Mouse (Mus musculus) stomach, embryonic 15.5 days (tissue): Measurements from ENCODE around the gene Glb1l3. TPM values are rescaled to one million over a fixed set of nuclear protein-coding genes. Genes with fewer than 3 reads are reported as not detected.
"Not testable (repeated sequence)": the region's sequence is repeated elsewhere in the genome, so short reads cannot be mapped to it uniquely, and the experiment has no call there.

ENCODE experiments used
- ATAC-seq: fragments of 200-750 bp; cut with Nextera tagmentation; 2 replicates; pipeline ENCODE4 v1.8.0; 2017; ENCODE audit warnings: low read depth, moderate number of reproducible peaks, moderate TSS enrichment; ENCODE audit not compliant: insufficient read depth, low FRiP score
- H3K27ac ChIP-seq: fragments of 300-500 bp; sonication (generic); 2 replicates; pipeline ENCODE4 v1.5.1; 2015; ENCODE audit warnings: mild to moderate bottlenecking, inconsistent platforms
- H3K27me3 ChIP-seq: fragments of 300-500 bp; sonication (generic); replicated peaks from 2 replicates; pipeline ENCODE4 v1.6.1; 2015; ENCODE audit warnings: inconsistent platforms
- H3K36me3 ChIP-seq: fragments of 300-500 bp; sonication (generic); 2 replicates; pipeline ENCODE4 v1.6.1; 2015; ENCODE audit warnings: inconsistent platforms
- H3K4me1 ChIP-seq: fragments of 300-500 bp; sonication (generic); 2 replicates; pipeline ENCODE4 v1.6.1; 2015; ENCODE audit warnings: inconsistent platforms
- H3K4me2 ChIP-seq: fragments of 300-500 bp; sonication (generic); 2 replicates; pipeline ENCODE4 v1.6.1; 2015; ENCODE audit warnings: mild to moderate bottlenecking, inconsistent platforms
- H3K4me3 ChIP-seq: fragments of 300-500 bp; sonication (generic); replicated peaks from 2 replicates; pipeline ENCODE4 v1.5.1; 2015; ENCODE audit warnings: inconsistent platforms
- H3K9ac ChIP-seq: fragments of 300-500 bp; sonication (generic); 2 replicates; pipeline ENCODE4 v1.6.1; 2015; ENCODE audit warnings: inconsistent platforms
- H3K9me3 ChIP-seq: fragments of 300-500 bp; sonication (generic); 2 replicates; pipeline ENCODE4 v1.6.1; 2016; ENCODE audit warnings: inconsistent platforms
- WGBS: fragments of 180-500 bp; shearing (Covaris S2); methylation state at CpG from one replicate; pipeline ENCODE4 v1.1.7; 2015; 5-methylcytosine and 5-hydroxymethylcytosine counted together
- polyA plus RNA-seq: library from polyadenylated mRNA; unstranded; fragments of >200 nt; fragmentation: Nextera tagmentation; extraction: Ambion mirVana; gene quantifications from 2 replicates; pipeline ENCODE4 v1.2.1, GENCODE M21; 2015

Glb1l3 gene
- polyA plus RNA-seq, result not detected in 2 replicates

GRCm38 (mm10) chr9:26860751-26861150, at the start of gene Glb1l3:
Gene Glb1l3, minus strand, starts transcription at chr9:26860890.
- H3K9me3 ChIP-seq, result no peaks in the 10 kb centered on the region
- no peaks in the 10 kb centered on the region for H3K4me1 ChIP-seq
- no peaks in the 10 kb centered on the region for H3K27me3 ChIP-seq
- no peak for ATAC-seq
- no peak within 1 kb of the TSS for H3K4me3 ChIP-seq
- H3K9ac ChIP-seq, result no peak within 1 kb of the TSS
- H3K4me2 ChIP-seq, result no peak within 1 kb of the TSS
- H3K27ac ChIP-seq, result no peak within 1 kb of the TSS
- H3K36me3 ChIP-seq, result no peaks in the 10 kb centered on the region
- WGBS, result 56% methylated on average over 5 of the region's 5 CpGs

DNA sequence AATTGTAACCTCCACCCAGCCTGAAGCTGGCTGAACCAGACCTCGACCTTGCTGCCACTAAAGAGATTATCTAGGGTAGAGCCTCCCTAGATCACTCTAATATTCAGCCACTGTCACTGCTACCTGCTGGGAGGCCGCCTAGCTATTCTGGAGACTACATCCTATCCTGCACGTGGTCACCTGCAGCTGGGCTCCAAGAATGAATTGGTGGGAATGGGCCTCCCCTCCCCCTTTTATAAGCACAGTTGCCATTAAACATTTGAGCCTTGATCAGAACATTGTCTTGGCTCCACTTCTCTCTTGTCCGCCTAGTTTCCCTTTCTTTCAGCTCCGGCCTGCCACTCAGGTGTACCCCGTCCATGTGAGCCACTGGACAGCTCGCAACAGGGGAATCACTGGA, 9.2 kb upstream of the Glb1l3 start:
- 78% methylated on average over 7 of the region's 7 CpGs for WGBS
- not testable (repeated sequence) for H3K4me1 ChIP-seq, H3K27me3 ChIP-seq, H3K4me2 ChIP-seq, H3K9ac ChIP-seq, H3K9me3 ChIP-seq, H3K36me3 ChIP-seq, ATAC-seq, H3K4me3 ChIP-seq, H3K27ac ChIP-seq

DNA sequence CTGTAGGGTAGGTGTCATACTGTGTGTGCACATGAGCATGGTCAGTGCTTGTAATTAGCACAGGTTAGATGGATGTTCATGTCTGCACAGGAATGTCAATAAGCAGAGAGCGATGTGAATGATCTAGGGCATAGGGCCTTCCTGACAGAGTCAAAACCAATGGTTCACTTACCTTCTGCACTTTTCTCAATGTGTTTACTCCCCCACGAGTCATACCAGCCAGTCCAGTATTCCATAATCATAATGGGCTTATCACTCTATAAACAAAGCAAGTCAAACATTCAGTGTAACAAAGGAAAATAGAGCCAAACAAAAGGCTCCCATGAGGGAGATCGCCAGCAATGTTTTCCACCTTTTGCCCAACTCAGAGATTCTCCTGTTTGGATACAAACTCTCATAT, 29.6 kb downstream of the Glb1l3 start:
- WGBS, result 48% methylated on average over 3 of the region's 3 CpGs

DNA sequence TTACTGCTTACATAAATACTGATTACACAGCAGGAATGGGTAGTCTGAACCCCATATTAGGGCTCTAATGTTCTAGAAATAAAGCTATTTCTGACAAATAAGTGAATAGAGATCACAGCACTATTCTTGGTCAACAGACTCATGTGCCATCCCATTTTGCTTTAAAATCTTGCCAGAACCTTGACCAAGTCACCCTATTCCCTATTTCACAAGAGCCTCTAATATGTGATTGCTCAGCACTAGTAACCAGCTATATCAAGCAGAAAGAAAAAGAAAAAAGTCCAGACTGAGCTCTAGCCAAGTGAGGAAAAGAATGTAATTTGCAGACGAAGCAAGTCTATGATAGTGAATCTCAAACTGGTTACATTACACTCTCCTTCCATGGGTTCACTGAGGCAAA, 40.7 kb downstream of the Glb1l3 start:
- Histone ChIP-seq H3K4me2 (no peak overlapping the region), H3K9me3 (no peaks in the 10 kb centered on the region), H3K4me3 (no peak overlapping the region), H3K4me1 (no peaks in the 10 kb centered on the region), H3K9ac (no peak overlapping the region), H3K27me3 (no peaks in the 10 kb centered on the region), H3K27ac (no peak overlapping the region), H3K36me3 (no peaks in the 10 kb centered on the region)
- 52% methylated on average over 1 of the region's 1 CpGs for WGBS
- ATAC-seq, result no peak

More for the DNA sequence above, 29.6 kb downstream of the Glb1l3 start:
- Histone ChIP-seq H3K4me1 (no peaks in the 10 kb centered on the region), H3K9ac (no peak overlapping the region), H3K4me3 (no peak overlapping the region), H3K36me3 (no peaks in the 10 kb centered on the region), H3K9me3 (no peaks in the 10 kb centered on the region), H3K4me2 (no peak overlapping the region), H3K27me3 (no peaks in the 10 kb centered on the region), H3K27ac (no peak overlapping the region)
- ATAC-seq, result peak; percentile 78

GRCm38 (mm10) chr9:26808735-26809134, 52.0 kb downstream of the Glb1l3 start:
- Histone ChIP-seq H3K27me3 (no peaks in the 10 kb centered on the region), H3K4me1 (no peaks in the 10 kb centered on the region), H3K9ac (no peak overlapping the region), H3K9me3 (no peaks in the 10 kb centered on the region), H3K36me3 (no peaks in the 10 kb centered on the region), H3K27ac (no peak overlapping the region), H3K4me2 (no peak overlapping the region), H3K4me3 (no peak overlapping the region)
- WGBS, result 76% methylated on average over 2 of the region's 2 CpGs
- no peak for ATAC-seq

DNA sequence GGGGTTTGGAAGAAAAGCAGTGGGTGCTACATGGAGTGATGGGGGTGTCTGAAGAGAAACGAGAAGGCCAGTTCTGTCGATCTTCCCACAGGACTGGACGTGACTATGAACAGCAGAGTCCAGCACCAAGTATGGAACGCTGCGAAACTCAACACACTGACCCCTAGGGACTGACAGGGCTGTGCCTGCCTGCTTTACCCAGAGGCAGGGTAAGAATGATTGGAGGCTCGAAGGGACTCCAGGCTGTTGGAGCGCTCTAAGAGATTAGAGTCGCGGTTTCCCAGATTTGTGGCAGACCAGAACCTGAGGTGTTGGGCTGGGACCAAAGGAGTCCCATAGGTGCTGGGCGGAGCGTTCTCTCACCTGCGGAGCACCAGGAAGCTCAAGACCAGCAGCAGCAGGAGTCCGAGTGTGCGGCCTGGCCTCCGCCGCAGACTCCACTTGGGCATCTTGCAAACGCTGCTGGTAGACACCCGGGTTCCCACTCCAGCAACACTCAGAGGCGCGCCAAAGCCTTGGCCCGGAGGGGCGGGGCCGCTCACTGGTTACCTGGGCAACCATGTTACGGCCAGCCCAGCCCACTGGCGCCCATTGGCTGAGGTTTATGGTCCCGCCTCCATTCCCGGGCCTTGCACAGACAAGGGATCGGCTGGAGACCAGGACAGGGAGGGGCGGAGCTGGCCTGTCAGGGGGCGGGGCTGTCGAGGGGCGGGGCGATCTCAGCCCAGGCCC, 54.6 kb downstream of the Glb1l3 start, which contains the start of gene Glb1l2:
TSS of gene Glb1l2 (minus strand) at position 534 of the 732 bp plus-strand sequence.
- H3K9me3 ChIP-seq, result no peaks in the 10 kb centered on the region
- under 1% methylated on average over 33 of the region's 33 CpGs for WGBS
- H3K4me3 ChIP-seq, result peak within 1 kb of the TSS; percentile 46
- peak within 1 kb of the TSS; percentile 78 for H3K4me2 ChIP-seq
- peak within 1 kb of the TSS; percentile 54 for H3K27ac ChIP-seq
- H3K36me3 ChIP-seq, result no peaks in the 10 kb centered on the region
- H3K27me3 ChIP-seq, result no peaks in the 10 kb centered on the region
- 0 out of 2 replicates have a peak within 1 kb of the TSS, but pooled peaks have one; percentile 17 for H3K9ac ChIP-seq
- H3K4me1 ChIP-seq, result no peaks in the 10 kb centered on the region
- ATAC-seq, result peak; percentile 100

DNA sequence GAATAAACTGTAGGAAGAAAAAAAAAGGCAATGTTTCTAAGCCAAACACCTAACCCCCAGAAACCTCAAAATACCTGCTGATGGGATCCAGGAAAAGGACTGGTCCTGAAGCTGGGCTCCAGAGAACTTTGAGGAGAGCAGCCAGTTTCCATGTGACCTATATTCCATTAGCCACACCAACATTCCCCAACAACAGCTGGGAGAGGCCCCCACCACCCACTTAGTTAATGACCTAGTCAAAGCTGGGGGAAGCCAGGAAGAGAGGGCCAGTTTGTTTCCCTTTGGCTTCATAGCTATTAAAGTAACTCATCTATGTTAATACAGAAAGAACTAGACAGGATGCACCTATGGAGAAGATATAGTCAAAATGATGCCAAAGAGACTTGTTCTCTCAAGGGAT, 56.4 kb downstream of the Glb1l3 start:
- no peaks in the 10 kb centered on the region for H3K9me3 ChIP-seq
- no peak for ATAC-seq
- no peak overlapping the region for H3K27ac ChIP-seq
- H3K4me1 ChIP-seq, result no peaks in the 10 kb centered on the region
- H3K27me3 ChIP-seq, result no peaks in the 10 kb centered on the region
- no peak overlapping the region for H3K9ac ChIP-seq
- H3K4me3 ChIP-seq, result no peak overlapping the region
- no peak overlapping the region for H3K4me2 ChIP-seq
- no peaks in the 10 kb centered on the region for H3K36me3 ChIP-seq

- Histone ChIP-seq H3K4me3 (no peak overlapping the region), H3K4me1 (no peaks in the 10 kb centered on the region), H3K9me3 (no peaks in the 10 kb centered on the region), H3K4me2 (no peak overlapping the region), H3K27me3 (no peaks in the 10 kb centered on the region), H3K27ac (no peak overlapping the region), H3K9ac (no peak overlapping the region), H3K36me3 (no peaks in the 10 kb centered on the region)
- no peak for ATAC-seq
- 92% methylated on average over 2 of the region's 2 CpGs for WGBS
Measured at GRCm38 (mm10) chr9:26800357-26800756, 60.3 kb downstream of the Glb1l3 start.

DNA sequence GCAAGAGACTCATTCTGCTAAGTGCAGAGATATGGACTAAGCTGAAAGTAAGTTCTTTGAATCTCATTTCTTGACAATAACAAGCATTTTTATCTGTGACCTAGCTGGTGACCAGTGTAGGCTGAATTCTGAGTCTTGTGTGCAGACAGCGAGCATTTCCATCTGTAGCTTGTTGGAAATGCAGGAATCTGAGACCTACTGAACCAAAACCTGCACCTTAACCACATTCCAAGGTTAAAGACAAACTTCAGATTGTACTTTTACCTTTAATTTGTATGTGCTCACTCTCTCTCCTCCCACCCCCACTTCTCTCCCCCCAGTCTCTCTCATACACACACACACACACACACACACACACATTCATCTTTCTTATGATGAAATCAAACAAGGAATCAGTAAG, 62.0 kb downstream of the Glb1l3 start:
- 64% methylated on average over 1 of the region's 1 CpGs for WGBS
- no peak overlapping the region for H3K27ac ChIP-seq
- no peak overlapping the region for H3K9ac ChIP-seq
- no peak overlapping the region for H3K4me3 ChIP-seq
- H3K4me2 ChIP-seq, result no peak overlapping the region
- H3K36me3 ChIP-seq, result no peaks in the 10 kb centered on the region
- H3K9me3 ChIP-seq, result no peaks in the 10 kb centered on the region
- H3K27me3 ChIP-seq, result no peaks in the 10 kb centered on the region
- no peaks in the 10 kb centered on the region for H3K4me1 ChIP-seq
- ATAC-seq, result no peak

- Histone ChIP-seq H3K4me1 (no peaks in the 10 kb centered on the region), H3K4me3 (no peak overlapping the region), H3K4me2 (no peak overlapping the region), H3K27ac (no peak overlapping the region), H3K27me3 (no peaks in the 10 kb centered on the region), H3K9me3 (no peaks in the 10 kb centered on the region), H3K9ac (no peak overlapping the region), H3K36me3 (no peaks in the 10 kb centered on the region)
- WGBS, result 79% methylated on average over 3 of the region's 3 CpGs
- no peak for ATAC-seq
Measured at GRCm38 (mm10) chr9:26798205-26798604, 62.5 kb downstream of the Glb1l3 start.

DNA sequence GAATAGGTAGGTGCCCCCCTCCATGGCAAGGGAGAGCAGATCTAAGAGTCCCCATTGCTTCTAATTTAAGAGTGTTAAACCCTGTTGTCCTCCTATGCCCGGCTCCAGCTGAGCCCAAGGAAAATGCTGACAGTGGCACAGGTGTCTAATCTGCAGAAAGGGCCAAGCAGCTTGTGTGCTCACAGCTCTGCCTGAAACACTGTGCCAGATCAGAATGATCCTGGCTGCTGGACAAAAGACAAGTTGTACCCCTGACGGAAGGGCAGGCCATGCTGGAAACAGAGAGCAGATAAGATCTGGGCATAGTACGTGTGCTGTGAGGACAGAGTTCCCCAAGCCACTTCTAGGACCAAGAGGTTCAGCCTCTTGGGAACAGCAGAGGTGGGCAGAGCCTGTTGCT, 67.9 kb downstream of the Glb1l3 start:
- no peaks in the 10 kb centered on the region for H3K9me3 ChIP-seq
- no peaks in the 10 kb centered on the region for H3K27me3 ChIP-seq
- WGBS, result 59% methylated on average over 3 of the region's 3 CpGs
- H3K36me3 ChIP-seq, result no peaks in the 10 kb centered on the region
- ATAC-seq, result no peak
- H3K9ac ChIP-seq, result no peak overlapping the region
- H3K4me2 ChIP-seq, result no peak overlapping the region
- H3K4me3 ChIP-seq, result no peak overlapping the region
- H3K4me1 ChIP-seq, result no peaks in the 10 kb centered on the region
- H3K27ac ChIP-seq, result no peak overlapping the region

DNA sequence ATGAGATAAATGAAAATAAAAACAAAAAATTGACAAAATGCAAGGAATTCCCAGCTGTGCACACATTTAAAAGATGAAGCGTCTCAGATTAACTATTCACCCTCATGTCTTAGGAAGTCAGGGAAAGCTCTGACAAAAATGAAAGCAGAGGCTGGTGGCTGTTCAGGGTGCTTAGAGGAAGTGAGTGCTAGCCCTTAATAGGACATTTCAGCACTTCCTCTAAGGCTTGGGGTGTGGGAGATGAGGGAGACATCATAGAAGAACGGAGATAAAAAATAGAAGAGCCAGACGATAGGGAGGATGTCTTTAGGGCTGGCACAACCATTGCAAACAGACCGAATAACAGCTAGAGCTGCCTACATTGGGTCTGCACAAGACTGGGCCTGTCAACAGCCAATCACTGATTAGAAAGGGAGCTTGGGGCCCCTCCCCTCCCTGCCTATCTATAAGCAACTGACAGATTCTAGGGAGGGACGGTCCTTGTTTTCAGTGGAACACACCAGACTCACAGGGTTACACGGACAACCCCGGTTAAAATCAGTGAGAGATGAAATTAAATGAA, 77.2 kb downstream of the Glb1l3 start:
- H3K27ac ChIP-seq, result no peak overlapping the region
- no peaks in the 10 kb centered on the region for H3K27me3 ChIP-seq
- WGBS, result 56% methylated on average over 7 of the region's 7 CpGs
- H3K9ac ChIP-seq, result no peak overlapping the region
- no peak overlapping the region for H3K4me3 ChIP-seq
- no peaks in the 10 kb centered on the region for H3K9me3 ChIP-seq
- H3K4me1 ChIP-seq, result no peaks in the 10 kb centered on the region
- H3K4me2 ChIP-seq, result no peak overlapping the region
- no peak for ATAC-seq
- H3K36me3 ChIP-seq, result no peaks in the 10 kb centered on the region
